Mouse (Mus musculus) T-cell, adult 66 days (primary cell): ENCODE measurements around the gene Gm4792. TPM values are rescaled to one million over a fixed set of nuclear protein-coding genes. Genes with fewer than 3 reads are reported as not detected.

Experiments
- total RNA-seq, 2 experiments: library from RNA; stranded (reverse); gene quantifications; 3 replicates in 1 of 2; 4 replicates in 1 of 2; pipeline ENCODE4 v1.2.4; 2023

The Gm4792 gene
- total RNA-seq, result not detected

GRCm38 (mm10) chr10:94298471-94298870 is at the start of gene Gm4792:
Gene Gm4792, minus strand, starts transcription at chr10:94298703.

GRCm38 (mm10) chr10:94311511-94312006 is 13.1 kb upstream of the Gm4792 start, which contains the start of gene Tmcc3:
Gene Tmcc3, plus strand, starts transcription at chr10:94311949.

Other genes starting within 250 kb of the Gm4792 start
- gene Nr2c1, start 150.7 kb downstream of the Gm4792 start, total RNA-seq, result 10 to 100 TPM; 10.1 to 11.2 TPM
- 10 to 100 TPM; 57.4 to 70.0 TPM for gene Ndufa12, start 100.0 kb downstream of the Gm4792 start, total RNA-seq
- 1 to 10 TPM; 2.9 to 3.1 TPM for gene Tmcc3, start 13.2 kb upstream of the Gm4792 start, total RNA-seq